Mouse (Mus musculus): Measurements from ENCODE around the gene Kcna1.

Gene Kcna1

DNA sequence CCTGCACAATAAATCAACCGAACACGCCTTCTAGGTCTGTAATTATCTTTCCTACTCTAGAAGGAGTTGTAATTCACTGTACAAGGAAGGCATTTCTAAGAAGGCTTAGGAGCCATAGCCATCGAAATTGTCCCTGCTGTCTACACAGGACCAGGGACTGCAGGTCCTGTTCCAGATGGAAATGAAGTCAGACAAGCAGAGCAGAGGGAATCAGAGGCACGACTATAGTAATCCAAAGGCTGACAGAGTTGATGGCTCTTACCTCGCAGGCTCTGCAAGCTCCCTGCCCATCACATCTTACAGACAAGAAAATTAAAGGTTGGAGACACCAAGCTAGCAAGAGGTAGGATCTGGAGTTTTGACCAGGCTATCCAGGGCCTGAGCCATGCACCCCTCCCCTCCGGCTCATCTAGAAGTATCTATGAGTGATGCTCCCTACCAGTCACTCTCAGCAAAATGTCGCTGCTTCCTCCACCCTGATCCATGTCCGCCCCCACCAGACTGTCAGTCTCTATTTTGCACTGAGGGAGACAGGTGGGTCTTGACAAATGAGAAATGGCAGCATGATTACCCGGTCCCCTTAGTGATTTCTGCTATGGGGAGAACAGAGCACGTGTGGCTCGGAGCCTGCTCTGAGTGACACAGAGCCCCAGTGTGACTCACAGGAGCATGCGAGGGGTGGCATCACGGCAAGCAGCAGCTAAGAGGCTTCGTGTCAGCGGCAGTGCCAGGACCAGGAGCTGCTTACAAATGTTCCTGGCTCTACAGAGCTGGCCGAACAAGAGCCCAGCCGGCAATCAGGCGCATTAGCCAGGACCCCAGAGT is 50.2 kb downstream of the Kcna1 start:
- DNase-seq: no peak

DNA sequence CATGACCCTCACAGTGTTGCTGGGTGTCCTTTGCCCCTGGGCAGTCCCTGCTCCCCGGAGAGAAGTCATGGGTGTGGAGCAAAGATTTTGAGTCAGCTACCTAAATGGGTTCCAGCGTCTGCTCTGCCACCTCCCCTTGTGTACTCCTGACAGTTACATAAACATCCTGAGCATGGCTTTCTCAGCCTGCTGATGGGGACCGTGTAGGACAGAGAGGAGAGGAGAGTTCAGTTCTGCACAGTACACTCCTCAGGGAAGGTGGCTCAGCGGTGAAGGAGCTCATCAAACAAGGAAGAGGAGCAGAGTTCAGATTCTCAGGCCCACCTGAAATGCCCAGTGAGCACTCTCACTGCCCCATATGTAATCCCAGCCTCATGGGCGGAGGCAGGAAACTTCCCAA is 51.1 kb downstream of the Kcna1 start:
- no peak for DNase-seq

DNA sequence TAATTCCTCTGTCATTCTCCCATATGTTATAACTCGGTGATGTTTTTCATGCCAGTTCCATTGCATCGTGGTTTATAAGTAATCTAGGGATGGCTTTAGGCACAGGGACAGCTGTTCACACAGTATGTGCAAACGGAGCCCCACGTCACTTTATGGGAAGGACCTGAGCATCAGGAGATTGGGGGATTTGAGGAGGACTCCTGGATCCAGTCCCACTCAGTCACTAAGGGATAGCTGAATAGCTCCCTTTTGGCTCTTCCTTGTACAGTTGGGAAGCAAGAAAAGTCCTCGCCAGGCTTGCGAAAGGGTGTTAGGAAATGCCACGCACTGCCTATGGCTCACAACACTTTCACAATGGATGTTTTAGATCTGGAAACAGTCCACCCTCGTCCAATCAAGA is 51.8 kb downstream of the Kcna1 start:
- no peak for DNase-seq

DNA sequence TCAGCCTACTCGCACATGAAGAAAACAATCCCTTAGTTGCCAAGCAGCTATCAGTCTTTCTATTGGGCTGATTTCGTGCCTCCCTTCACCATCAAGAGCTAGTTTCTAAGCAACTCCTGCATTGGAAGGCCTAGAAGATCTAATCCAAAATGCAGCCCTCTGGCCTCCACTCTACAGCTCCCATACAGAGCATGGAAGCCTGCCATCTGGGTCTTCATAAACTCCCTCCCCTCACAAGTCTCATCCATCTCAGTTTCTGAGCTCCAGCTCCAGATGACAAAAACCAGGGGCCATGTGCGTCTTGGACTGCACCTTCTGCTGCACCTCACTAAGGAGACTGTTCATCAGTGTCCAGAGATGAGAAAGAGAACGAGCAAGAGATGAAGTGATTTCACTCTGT is 52.8 kb downstream of the Kcna1 start:
- no peak for DNase-seq

Data from heart, adult 11 months (tissue).